Mouse (Mus musculus): ENCODE data around the gene Ccdc36. TPM values are rescaled to one million over a fixed set of nuclear protein-coding genes. Genes with fewer than 3 reads are reported as not detected.

The Ccdc36 gene
- total RNA-seq, 2 experiments from 2014 or later = 0.21 to 0.25 TPM

- DNase-seq (ENCODE audit: low spot score in 2 of 2) = no peak
These were observed 21.6 kb upstream of the Ccdc36 start for GRCm38 (mm10) chr9:108449860-108450259.

- DNase-seq (ENCODE audit: low spot score in 2 of 2) = no peak
These were observed 16.8 kb upstream of the Ccdc36 start for GRCm38 (mm10) chr9:108445125-108445524.

DNA sequence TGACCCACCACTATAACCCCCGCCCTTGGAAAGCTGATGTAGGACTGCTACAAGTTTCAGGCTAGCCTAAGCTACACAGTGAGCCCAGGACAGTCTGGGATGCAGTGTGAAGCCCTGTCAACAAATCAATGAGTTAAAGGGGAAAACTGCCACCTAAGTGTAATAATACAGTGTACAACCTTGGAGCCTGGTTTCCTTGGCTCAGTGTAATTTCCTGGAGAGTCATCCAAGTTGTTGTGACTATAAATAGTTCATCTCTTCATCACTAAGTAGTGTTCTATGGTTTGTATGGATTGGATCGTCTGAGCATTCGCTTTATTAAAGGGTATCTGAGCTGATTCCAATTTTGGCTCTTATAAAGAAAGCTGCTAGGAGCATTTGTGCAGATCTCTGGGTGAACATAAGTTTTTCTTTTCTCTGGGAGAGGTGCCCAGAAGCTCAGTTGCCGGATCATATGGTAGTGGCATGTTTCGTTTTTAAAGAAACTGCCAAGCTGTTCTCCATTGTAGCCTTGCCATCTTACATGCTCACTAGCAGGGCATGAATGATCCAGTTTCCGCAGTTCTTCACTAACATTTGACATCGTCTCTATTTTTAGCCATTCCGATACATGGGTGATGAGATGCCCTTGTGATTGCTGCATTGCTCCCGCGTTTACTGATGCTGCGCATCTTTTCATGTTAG is 13.1 kb upstream of the Ccdc36 start:
- DNase-seq (ENCODE audit: low spot score in 2 of 2) = no peak

- DNase-seq (ENCODE audit: low spot score in 2 of 2) = no peak
These were observed 12.2 kb upstream of the Ccdc36 start for GRCm38 (mm10) chr9:108440485-108440884.

- DNase-seq (ENCODE audit: low spot score in 2 of 2) = no peak
These were observed 10.9 kb upstream of the Ccdc36 start for GRCm38 (mm10) chr9:108439176-108439575.

DNA sequence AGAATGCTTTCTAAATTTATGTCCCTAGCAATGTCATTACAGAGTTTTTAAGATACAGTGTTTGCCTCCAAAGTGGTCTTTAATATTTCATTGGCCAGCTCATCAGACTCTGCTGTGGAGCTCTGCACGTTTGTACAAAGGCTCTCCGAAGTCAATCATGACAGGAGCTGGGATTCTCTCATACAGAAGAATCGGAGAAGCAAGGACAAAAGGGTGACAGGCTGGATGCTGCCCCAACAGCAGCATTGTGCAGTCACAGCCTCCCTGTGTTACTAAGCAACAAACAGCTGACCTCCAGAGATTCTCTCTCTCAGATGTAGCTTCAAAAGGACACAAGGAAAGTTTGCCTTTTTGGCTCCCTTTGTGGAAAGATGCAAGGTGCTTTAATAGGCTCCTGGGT is 7.9 kb upstream of the Ccdc36 start, which contains the start of gene BC048562:
Gene BC048562, plus strand, starts transcription at position 301 of the 400 bp plus-strand sequence.
- no peak for DNase-seq (ENCODE audit: low spot score in 2 of 2)

GRCm38 (mm10) chr9:108431431-108432067 is 3.3 kb upstream of the Ccdc36 start:
- no peak for DNase-seq (ENCODE audit: low spot score in 2 of 2)

DNA sequence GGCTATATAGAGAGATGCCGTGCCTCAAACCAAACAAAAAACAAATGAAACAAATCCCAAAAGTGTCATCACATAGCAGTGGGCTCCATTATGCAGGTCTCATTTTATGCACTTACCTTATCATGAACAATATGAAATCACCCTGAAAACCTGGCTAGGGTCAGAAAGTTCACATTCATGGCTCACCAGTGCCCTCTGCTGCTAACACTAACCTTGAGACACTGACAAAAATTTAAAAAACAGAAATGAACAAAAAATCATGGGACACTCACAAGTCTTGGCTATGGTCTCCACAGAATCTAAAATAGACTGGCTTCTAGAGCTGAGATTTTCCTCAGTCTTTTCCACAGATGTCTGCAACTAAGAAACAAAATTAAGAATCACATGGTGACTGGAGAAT is 16.1 kb downstream of the Ccdc36 start:
- no peak for DNase-seq (ENCODE audit: low spot score in 2 of 2)

DNA sequence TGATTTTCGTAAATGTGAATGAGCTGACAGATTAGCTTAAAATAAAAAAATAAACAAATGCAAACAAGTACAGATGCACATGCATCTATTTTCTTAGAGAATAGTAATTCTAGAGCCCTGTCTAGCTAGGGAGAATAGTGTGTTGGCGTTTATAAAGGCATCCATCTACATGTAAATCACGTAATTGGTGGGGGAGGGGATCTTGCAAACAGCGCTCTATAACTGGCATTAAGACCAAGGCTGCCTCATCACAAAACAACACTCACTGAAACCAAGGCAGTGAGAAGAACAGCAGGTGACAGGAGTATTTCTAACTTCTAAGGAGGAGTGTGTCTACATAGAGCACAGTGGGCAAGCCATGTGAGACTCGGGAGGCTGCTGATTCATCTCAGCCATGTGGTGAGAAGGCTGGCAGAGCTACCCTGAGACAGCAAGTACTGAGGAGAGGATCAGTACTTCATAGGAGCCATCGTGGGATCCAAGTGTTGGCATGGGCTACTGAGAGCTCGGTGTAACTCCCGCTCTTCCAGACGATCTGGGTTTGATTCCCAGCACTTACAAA is 16.8 kb downstream of the Ccdc36 start:
- DNase-seq (ENCODE audit: low spot score in 2 of 2) = no peak

GRCm38 (mm10) chr9:108409535-108409934 is 18.7 kb downstream of the Ccdc36 start:
- no peak for DNase-seq (ENCODE audit: low spot score in 2 of 2)

GRCm38 (mm10) chr9:108404451-108404850 is 23.8 kb downstream of the Ccdc36 start:
- no peak for DNase-seq (ENCODE audit: low spot score in 2 of 2)

DNA sequence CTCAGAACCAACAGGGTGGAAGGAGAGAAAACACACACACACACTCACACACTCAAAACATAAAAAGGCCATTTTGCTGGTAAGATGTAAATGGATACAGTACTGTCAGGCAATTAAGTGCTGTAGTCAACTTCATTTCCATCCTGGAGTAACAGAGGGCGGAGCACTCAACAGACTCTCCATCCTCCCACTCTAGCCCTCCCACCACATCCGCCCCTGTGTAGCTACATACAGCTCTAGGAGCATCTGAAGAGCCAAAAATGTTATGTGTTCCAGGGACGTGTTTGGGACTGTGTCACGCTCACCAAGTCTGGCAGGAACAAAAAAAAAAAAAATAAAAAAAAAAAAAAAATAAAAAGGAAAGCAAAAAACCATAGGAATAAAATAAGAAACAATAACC is 25.2 kb downstream of the Ccdc36 start:
- no peak for DNase-seq (ENCODE audit: low spot score in 2 of 2)

DNA sequence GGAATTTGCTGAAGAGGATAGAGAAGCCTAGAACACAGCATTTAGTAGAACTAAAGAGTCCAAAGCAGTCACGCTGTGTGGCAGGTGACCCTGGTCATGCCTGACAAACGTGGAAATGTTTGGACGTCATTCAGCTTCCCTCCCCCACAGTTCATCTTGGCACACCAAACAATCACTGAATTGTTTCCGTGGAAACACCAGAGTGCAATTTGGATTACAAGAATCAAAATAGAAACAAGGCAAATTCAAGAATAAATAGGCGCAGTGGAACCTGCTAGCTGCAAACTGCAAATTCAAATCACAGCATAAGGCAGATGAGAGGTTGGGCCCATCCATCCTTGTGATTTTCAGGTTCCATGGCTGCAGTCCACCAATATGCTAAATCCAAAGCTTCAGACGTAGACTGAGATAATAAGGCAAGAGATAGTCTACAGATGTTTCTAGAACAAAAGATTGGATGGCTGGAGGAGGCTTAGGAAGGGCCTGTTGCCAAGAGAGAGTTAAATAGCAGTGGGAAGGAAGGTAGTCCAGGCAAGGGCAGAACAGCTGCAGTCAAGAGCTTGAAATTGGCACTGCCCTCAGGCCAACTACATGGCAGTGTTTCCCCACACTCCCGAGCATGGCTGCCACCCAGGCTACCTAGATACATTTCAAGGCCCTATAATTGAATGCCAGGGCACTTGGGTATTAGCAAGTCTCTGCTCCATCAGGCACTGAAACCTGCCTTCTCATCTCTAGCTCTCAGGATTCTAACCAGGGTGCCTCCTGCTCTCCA is 26.9 kb downstream of the Ccdc36 start:
- DNase-seq (ENCODE audit: low spot score in 2 of 2) = no peak

DNA sequence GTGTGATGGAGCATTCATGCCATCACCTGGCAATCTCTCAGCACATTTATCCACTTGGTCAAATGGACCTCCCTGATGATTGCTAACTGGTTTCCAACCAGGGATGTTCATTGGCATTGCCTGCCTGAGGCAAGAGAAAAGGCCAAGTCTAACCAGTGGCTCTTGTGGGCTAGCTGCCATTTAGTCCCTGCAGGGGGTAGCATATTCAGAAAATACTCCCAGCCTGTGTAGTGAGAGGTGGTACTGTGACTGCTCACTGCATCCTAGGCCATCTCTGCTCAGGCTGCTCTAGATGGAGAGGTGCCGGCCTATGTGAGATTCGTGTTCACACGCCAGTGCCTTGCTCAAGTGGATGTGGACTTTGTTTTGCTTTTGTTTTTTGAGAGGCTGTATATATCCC is 30.0 kb downstream of the Ccdc36 start:
- DNase-seq (ENCODE audit: low spot score in 2 of 2) = no peak

DNA sequence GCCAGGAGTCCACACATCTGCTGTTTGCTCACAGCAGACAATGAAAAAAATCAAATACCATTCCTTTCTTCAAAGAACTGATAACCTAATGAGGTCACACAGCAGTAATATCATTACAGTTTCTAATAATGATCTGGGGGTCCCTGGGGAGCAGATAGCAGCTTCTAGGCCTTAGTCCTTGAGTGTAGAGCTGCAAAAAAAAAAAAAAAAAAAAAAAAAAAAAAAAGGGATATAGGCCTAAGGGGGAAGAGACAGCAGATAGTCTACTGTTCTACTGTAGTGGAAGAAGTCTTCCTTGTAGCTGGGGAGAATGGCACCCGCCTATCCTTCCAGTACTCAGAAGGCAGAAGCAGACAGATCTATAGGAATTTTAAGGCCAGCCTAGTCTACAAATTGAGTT is 32.9 kb downstream of the Ccdc36 start:
- DNase-seq (ENCODE audit: low spot score in 2 of 2) = no peak

DNA sequence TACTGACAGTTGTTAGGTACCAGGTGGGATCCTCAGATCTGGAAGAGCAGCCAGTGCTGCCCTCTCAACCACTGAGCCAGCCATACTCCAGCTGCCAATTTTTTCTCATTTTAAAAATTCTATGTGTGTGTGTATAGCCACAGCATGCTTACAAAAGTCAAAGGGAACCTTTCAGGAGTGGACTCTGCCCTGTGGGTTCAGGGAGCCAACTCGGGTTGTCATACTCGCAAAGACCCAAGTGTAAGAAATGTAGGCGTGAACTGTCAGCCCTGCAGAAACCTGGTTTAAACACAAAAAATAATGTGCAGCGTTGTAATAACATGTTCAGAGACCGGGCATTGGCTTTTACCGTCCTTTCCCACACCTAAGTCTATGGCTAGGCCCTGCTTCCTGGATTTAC is 34.1 kb downstream of the Ccdc36 start:
- no peak for DNase-seq (ENCODE audit: low spot score in 2 of 2)

- DNase-seq (ENCODE audit: low spot score in 2 of 2) = no peak
These were observed 35.6 kb downstream of the Ccdc36 start, which contains the start of gene 1700102P08Rik for GRCm38 (mm10) chr9:108392676-108393075. 1700102P08Rik (plus strand) TSS chr9:108392805.

- DNase-seq (ENCODE audit: low spot score in 2 of 2) = no peak
These were observed 39.1 kb downstream of the Ccdc36 start for GRCm38 (mm10) chr9:108389220-108389619.

- no peak for DNase-seq (ENCODE audit: low spot score in 2 of 2)
These were observed 39.7 kb downstream of the Ccdc36 start for GRCm38 (mm10) chr9:108388601-108389000.

DNA sequence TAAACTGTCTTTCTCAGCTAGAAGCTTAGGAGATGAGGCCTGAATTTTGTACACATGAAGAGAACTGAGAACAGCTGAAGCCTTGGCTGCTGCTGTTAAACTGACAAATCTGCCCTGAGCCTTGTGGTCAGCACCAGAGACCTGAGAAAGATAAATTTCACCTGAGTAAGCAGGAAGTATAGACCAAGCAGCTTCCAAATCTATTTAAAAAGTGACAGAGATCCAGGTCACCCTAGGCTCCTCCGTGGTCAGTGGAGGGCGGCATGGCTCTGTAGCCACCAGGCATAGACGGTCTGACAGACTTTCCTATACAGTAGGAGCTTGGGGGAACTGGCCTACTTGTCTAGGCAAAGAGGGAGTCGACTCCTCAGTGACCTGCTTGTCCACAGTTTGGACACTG is 41.5 kb downstream of the Ccdc36 start:
- DNase-seq (ENCODE audit: low spot score in 2 of 2) = no peak

DNA sequence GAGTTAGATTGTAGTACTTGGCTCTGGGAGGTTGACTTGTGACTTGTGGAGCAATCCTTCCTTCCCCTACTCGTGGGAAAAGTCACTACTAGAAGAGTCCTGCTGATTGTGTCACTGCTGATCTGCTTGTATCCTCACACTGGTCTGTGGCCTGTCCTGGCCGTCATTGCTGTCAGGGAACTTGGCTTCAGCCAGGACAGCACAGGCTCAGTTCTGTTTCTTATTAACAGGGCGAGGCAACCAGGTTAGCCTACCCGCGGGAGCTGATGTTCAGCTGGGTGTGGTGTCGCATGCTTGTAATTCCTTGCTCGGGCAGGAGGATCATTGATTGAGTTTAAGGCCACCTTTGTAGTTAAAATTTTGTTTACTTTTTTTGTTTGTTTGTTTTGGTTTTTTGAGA is 43.3 kb downstream of the Ccdc36 start:
- DNase-seq (ENCODE audit: low spot score in 2 of 2) = no peak

DNA sequence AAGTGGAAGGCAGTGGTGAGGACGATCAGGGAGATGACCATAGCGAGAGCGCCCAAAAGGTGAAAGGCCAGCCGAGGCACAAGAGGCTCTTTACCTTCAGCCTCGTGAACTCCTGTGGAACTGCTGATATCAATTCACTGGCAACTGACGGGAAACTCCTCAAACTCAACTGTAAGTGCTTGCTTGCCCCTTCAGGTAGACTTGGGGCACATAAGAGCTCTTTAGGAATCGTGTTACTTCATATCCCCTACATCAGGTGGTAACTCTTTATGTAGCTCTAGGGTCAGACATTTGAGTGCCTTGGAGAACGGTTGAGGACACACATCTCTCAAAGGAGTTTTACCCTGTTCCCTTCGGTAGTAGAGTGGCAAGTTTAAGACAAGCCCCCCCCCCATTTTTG is 46.9 kb downstream of the Ccdc36 start:
- DNase-seq (ENCODE audit: low spot score in 2 of 2) = no peak

All from gastrocnemius, postnatal 4 days (tissue).